In the genomic region with DNA sequence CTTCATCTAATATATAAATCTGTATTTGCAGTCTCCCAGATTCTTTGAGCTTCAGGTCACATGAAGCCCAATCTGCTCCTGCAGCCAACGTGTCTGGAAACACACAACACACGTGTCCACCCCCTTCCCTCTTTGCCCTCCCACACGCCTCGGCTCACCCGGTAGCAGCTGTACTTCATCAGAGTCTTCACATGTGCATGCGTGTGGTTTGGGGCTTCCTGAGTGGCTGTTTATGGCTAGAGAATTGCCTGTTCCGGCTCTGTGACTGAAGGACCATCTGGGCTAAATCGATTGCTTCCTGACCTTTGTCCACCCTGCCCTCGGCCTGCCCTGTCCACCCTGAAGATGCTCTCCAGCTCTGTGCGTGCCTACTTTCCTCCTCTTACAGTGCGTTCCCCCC, we compare ENCODE assay signal across 8 mouse cellular contexts.
DNase-seq lines count a peak whose midpoint lies in the region; ATAC-seq lines count a peak whose summit lies in the region.

No protein-coding gene starts in this region.

- intact Hi-C loops in gastrocnemius, postnatal 14 days (cut with DNase I; ENCODE audit: low total_unique reads), result no loop called here
- intact Hi-C loops in gastrocnemius, postnatal 36 days (cut with DNase I), result no loop called here
- intact Hi-C loops in heart, postnatal 10 days (cut with DNase I), result loop anchor here (1.0 kb wide), 1 partner anchor 31 kb away; no protein-coding TSS in a partner anchor

- DNase-seq in gastrocnemius, postnatal 14 days, result peak; percentile 63
- DNase-seq in gastrocnemius, postnatal 36 days, result no peak
- peak; percentile 82 for DNase-seq in brain, adult 2 months (ENCODE audit: low read depth, low spot score)
- DNase-seq in heart, postnatal 10 days, result peak; percentile 77 to 81
- peak; percentile 71 to 83 for DNase-seq in left cerebral cortex, adult 9 months (ENCODE audit: low spot score in 2 of 2)
- peak; percentile 85 for DNase-seq in thymus, postnatal 14 days
- no peak for DNase-seq in cerebellum, postnatal 36 days

- ATAC-seq in megakaryocyte-erythroid progenitor cell, adult 5-6 weeks (replicated peaks; ENCODE audit: low FRiP score, low TSS enrichment, poor library complexity, severe bottlenecking), result 0 out of 2 replicates have a peak, but pooled peaks have one; percentile 36

Comparison
In these comparisons a context has a peak if more than half of its experiments do, and no peak if none do; other contexts are left out.
1. DNase-seq: peak in gastrocnemius, postnatal 14 days (single experiment), brain, adult 2 months (single experiment), heart, postnatal 10 days (2 of 2), left cerebral cortex, adult 9 months (2 of 2) and thymus, postnatal 14 days (single experiment); none in gastrocnemius, postnatal 36 days (0 of 2) and cerebellum, postnatal 36 days (0 of 2).